Mouse (Mus musculus): Measurements from ENCODE around the gene Slc16a10. TPM values are rescaled to one million over a fixed set of nuclear protein-coding genes. Genes with fewer than 3 reads are reported as not detected.

The Slc16a10 gene
- polyA plus RNA-seq (2017; shearing (Covaris generic)), result 4.3 TPM

DNA sequence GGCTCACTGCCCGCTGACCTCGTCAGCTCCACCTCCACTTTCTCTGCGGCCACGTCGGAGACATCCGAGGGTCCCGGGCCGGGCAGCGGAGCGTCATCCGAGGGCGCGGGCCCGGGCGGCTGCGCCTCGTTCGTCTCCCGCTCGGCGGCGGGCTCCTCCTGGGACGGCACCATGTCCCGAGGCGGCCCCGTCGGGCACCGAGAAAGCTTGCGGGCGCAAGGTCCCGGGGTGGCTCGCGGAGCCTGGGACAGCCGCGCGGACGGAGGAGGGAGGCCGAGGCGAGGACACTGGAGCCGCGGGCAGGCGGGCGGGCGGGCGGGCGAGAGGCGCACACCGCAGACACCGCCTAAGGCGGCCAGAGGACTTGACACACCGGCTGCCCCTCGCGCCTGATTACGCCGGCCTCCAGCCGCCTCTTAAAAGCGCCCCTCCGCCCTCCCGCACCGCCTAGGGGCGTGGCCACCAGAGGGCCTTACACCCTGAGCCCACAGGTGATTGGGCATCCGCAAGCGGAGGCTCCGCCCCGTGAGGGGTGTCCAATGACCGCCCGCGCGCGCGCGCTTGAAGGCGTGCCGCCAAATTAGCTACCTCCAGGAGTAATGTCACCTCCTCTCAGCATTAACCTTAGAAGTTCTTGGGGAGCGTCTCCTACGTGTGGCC, at the start of gene Slc16a10:
Slc16a10 (minus strand) TSS at position 395 of the 660 bp plus-strand sequence.

DNA sequence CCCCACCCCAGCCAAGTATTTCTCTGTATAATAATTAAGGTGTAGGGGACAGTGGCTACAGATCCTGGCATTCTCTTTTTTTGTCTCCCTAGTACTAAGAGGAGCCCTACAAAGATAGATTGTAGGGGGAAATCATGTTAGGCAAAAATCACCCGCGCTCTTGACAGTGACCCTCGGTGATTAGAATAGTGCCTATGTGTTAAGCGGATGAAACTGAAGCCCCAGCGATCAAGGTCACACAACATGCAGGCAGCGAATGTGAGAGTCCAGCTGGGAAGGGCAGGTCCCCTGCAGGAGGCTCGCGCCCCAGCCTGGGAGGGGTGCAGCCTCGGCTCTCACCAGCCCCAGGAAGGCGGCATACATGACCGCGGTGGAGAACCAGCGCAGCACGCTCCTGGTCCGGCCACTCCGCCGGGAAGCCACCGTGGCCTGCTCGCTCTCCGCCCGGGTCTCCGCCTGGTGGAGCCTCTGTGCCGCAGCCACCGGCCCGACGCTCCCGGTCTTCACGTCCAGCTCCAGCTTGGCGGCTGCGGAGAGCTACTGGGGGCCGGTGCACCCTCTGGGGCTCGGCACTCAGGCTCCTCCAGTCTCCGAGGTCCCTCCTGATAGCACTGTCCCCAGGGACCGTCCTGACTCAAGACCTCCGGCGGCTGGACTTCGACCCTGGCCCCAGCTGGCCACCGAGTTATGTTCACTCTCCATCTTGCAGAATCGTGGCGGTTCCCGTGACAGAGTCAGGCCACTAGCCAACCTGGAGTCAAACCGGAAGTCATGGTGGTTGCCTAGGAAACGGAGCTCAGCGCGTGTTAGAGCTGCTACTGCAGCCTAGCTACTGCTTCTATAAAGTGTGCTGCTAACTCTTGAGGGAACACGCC, 117.3 kb downstream of the Slc16a10 start, which contains the start of gene Mfsd4b1:
Mfsd4b1 (minus strand) TSS at position 715 of the 875 bp plus-strand sequence.

DNA sequence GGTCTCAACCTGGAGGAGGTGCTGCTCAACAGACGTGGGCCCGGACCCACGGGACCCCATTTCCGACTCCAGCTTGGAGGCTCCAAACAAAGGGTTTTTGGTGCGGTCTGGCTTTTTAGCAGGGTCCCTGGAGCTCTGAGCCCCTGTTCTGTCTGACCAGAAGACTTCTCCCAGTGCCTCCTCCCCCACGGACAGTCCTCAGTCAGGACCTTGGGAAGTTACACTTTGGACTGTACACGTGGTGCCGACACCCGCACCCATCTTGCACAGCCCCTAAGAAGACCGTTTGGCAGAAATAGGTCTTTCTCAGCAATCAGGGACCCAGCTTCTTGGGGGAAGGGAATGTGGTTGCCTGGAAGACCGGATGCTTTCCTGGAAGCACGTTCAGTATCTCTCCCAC, 155.6 kb downstream of the Slc16a10 start, which contains the start of gene Mfsd4b5:
Mfsd4b5 (minus strand) TSS at position 181 of the 400 bp plus-strand sequence.

Other genes starting within 250 kb of the Slc16a10 start
- 3.5 TPM for gene Mfsd4b4, start 243.0 kb downstream of the Slc16a10 start, polyA plus RNA-seq (2017; shearing (Covaris generic))
- gene Mfsd4b2, start 215.3 kb downstream of the Slc16a10 start, polyA plus RNA-seq (2017; shearing (Covaris generic)), result not detected
- not detected for gene Mfsd4b3, start 182.1 kb downstream of the Slc16a10 start, polyA plus RNA-seq (2017; shearing (Covaris generic))
- 0.22 TPM for gene Mfsd4b5, start 155.6 kb downstream of the Slc16a10 start, polyA plus RNA-seq (2017; shearing (Covaris generic))
- gene Mfsd4b1, start 117.0 kb downstream of the Slc16a10 start, polyA plus RNA-seq (2017; shearing (Covaris generic)), result not detected
- 35.7 TPM for gene Rpf2, start 104.8 kb upstream of the Slc16a10 start, polyA plus RNA-seq (2017; shearing (Covaris generic))
- gene Gtf3c6, start 115.8 kb upstream of the Slc16a10 start, polyA plus RNA-seq (2017; shearing (Covaris generic)), result 50.3 TPM
- gene Amd1, start 159.9 kb upstream of the Slc16a10 start, polyA plus RNA-seq (2017; shearing (Covaris generic)), result 164 TPM
- gene Cdk19, start 197.3 kb upstream of the Slc16a10 start, polyA plus RNA-seq (2017; shearing (Covaris generic)), result 45.1 TPM

All from naive thymus-derived CD4-positive, alpha-beta T cell, adult 5 months (primary cell).